Mouse (Mus musculus): ENCODE data around the gene Col11a2. TPM values are rescaled to one million over a fixed set of nuclear protein-coding genes. Genes with fewer than 3 reads are reported as not detected.
A peak's percentile ranks its signal among the peaks of the same experiment; 100 is the strongest.

The Col11a2 gene
- total RNA-seq, 2 experiments from 2014 or later = 11.3 to 15.2 TPM

DNA sequence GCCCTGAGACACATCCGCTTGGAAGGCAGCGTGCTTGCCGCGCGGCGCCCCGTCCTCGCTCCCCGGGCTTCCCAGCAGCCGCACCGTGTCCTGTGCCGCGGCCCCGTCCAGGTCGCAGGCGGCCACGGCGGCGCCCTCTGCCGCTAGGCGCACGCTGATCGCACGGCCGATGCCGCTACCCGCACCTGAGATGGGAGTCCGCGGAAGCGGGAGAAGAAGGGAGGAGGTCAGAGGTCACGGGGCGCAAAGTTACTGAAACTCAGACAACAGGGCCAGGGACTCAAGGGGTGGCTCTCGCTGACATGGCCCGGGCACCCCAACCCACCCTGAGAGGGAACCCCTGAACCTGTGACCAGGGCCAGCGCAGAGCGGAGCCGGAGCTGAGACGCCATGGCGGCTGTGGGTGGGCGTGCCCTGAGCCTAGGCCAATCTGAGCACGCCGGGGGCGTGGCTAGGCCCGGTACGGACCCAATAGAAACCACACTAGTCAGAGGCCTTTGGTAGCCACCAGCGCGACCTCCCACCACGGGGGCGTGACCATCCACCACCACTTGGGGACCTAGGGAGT, 11.5 kb upstream of the Col11a2 start, which contains the start of gene H2-Ke6:
Gene H2-Ke6, minus strand, starts transcription at position 405 of the 568 bp plus-strand sequence.
- peak; percentile 6 for TF ChIP-seq CTCF (IDR thresholded peaks at IDR 0.05)

DNA sequence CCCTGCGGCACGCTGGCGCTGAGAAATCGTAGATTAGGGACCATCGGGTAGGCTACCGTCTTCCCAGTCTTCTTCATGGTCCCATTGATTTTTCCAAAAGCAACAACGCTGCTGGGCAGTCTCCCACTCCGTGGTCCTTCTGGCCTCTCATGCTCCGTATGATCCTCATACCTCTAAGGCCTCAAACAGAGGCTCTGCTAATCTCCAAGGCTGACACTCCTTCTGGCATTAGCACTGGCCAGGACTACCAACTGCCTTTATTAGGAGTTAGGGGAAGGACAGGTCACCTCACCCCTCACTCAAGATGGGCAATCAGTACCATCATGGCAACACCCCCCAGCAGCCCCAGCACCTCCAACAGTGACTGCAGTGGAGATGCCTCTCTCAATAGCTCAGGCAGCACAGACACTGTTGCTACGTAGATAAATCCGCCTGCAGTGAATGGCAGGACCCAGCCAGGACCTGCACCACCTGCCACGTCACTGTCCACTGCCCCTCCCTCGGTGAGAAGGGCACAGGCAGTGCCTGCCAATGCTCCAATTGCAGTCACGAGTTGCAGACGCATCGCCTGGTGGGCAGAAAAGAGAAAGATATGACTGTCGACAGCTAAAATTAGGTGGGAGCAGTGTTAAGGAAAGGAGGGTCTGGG, 10.6 kb upstream of the Col11a2 start:
- H3K4me3 ChIP-seq = no peak overlapping the region
- intact Hi-C loops (cut with DNase I) = no loop called here
- DNase-seq (ENCODE audit: extremely low spot score in 1 of 2, low spot score in 2 of 2) = no peak
- H3K27ac ChIP-seq = no peak overlapping the region
- TF ChIP-seq CTCF (IDR thresholded peaks at IDR 0.05) = no peak

More for the DNA sequence above, 11.5 kb upstream of the Col11a2 start, which contains the start of gene H2-Ke6:
- peak within 1 kb of the TSS; percentile 76 for H3K27ac ChIP-seq
- intact Hi-C loops (cut with DNase I) = no loop called here
- DNase-seq (ENCODE audit: extremely low spot score in 1 of 2, low spot score in 2 of 2) = peak; percentile 87 to 91
- peak within 1 kb of the TSS; percentile 73 for H3K4me3 ChIP-seq

DNA sequence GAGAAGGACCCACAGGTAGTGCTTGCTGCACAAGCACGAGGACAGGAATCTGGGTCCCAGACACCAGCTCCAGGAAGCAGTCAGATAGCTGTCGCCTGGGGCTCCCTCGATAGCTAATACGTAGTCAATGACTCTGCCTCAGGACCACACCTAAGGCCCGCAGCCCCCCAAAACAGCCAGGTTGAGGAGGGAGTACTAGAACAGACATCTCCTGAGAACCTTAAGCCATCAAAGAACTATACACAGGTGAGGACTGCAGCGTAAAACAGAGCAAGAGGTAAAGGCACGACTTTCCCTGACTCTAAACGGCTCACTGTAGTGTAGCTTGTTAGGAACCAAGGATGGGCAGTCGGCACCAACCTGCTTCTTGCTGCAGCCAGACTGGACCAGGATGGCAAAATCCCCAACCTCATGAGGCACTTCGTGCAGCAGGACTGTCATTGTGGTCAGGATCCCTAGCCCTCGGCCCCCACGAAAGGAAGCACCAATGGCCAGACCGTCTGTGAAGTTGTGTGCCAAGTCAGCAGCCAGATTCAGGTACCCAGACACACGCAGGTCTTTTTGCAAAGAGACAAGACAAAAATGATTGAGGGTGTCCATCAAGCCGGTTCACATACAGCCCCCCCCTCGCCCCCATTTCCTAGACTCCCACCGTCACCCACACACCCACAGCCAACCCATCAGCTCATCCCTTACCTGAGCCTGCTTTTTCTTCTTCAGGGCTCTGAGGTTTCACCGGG, 9.9 kb upstream of the Col11a2 start:
- H3K27ac ChIP-seq = no peak overlapping the region
- intact Hi-C loops (cut with DNase I) = no loop called here

DNA sequence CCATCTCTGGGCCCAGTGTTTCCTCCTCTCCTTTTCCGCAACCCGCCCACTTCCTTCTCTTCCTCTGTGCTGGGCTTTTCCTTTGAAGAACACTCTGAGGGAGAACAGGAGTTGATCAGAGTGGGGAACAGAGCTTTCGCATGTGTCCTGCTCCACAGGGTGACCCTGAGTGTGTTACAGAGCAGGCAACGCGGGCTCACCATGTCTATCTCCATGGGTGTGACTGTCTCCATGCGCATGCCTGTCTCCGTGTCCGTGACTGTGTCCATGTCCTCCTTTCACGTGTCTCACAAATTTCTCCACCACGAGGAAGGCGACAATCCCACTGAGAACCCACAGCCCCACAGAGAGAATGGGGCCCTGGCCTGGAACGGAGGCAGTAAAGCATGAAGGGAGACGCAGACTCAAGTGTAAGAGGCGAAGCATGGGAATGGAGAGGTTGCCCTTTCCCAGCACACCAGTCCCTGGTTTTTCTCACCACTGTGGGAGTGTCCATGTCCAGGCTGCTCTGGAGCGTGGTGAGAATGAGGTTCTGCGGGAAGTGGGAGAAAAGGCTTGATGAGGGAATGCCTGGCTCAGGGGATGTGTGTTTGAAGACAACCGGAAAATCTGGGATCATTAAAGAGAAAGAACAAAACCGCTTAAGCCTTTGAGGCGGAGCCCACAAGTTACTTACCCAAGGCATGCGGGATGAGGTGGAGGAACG, 9.2 kb upstream of the Col11a2 start:
- intact Hi-C loops (cut with DNase I) = loop anchor here (5.0 kb wide), 1 partner anchor 562 kb away; the partner anchor contains the start of gene Pbx2
- Histone ChIP-seq H3K4me3 (peak overlapping the region; percentile 82), H3K27ac (no peak overlapping the region)
- no peak for DNase-seq (ENCODE audit: extremely low spot score in 1 of 2, low spot score in 2 of 2)
- no peak for TF ChIP-seq CTCF (IDR thresholded peaks at IDR 0.05)

More for the DNA sequence above, 9.9 kb upstream of the Col11a2 start:
- H3K4me3 ChIP-seq = no peak overlapping the region
- DNase-seq (ENCODE audit: extremely low spot score in 1 of 2, low spot score in 2 of 2) = no peak
- TF ChIP-seq CTCF (IDR thresholded peaks at IDR 0.05) = no peak

DNA sequence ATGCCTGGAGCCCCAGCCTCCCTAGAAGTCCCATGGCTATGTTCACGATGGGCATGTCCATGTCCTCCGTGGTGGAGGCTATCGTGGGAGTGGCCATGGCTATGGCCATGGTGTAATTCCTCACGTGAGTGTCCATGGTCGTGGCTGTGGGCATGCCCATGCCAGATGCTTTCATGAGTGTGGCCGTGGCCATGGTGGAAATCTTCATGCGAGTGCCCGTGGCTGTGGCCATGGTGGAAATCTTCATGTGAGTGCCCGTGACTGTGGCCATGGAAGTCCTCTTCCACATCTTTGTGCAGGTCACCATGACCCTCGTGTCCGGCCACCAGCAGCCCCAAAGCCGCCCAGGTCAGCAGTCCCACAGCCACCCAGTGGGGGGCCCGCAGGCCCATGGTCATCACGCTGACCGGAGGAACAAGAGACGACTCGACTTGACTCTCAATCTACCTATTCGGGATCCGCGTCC, 8.3 kb upstream of the Col11a2 start:
- Histone ChIP-seq H3K4me3 (peak overlapping the region; percentile 82), H3K27ac (peak overlapping the region; percentile 98)
- no peak for DNase-seq (ENCODE audit: extremely low spot score in 1 of 2, low spot score in 2 of 2)
- no peak; the same call in none of the 2 replicates for TF ChIP-seq CTCF (IDR thresholded peaks at IDR 0.05)
- intact Hi-C loops (cut with DNase I) = loop anchor here (5.0 kb wide), 1 partner anchor 561 kb away; the partner anchor contains the start of gene Pbx2

DNA sequence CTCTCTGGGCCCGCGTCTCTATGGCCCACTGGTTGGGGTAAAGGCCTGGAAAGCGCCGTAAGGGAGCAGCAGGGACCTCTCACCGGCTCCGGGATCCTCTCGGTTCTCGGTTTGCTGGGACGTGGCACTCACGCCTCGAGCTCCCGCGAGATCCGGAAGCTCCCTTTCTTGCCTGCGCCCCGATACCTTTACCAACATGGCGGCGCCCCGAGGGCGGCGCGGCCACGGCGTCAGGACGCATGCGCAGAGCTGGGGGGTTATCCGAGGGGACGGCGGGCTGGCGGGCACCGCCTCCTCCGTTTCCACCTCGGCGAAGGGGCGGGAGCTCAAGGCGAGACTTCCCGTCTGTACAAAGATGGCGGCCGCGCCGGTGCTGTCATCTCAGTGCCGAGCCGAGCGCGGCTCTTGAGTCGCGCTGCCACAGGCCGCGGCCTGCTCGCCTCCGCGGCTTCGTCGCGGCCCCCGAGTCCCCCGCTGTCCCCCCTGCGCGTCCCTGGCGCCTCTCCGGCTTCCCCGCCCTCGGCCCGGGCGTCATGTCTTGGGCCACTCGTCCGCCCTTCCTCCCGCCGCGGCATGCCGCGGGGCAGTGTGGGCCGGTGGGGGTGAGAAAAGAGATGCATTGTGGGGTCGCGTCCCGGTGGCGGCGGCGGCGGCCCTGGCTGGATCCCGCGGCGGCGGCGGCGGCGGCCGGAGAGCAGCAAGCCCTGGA, 7.6 kb upstream of the Col11a2 start, which contains the start of the genes Slc39a7 and Rxrb:
Gene Slc39a7, minus strand, starts transcription at position 218 of the 709 bp plus-strand sequence.
Gene Rxrb, plus strand, starts transcription at position 348 of the 709 bp plus-strand sequence.
- Histone ChIP-seq H3K4me3 (peak within 1 kb of the TSS; percentile 82), H3K27ac (peak within 1 kb of the TSS; percentile 98)
- peak; percentile 98 to 99 for DNase-seq (ENCODE audit: extremely low spot score in 1 of 2, low spot score in 2 of 2)
- intact Hi-C loops (cut with DNase I) = loop anchor here (2.0 to 5.0 kb wide), 3 partner anchors 45 to 561 kb away; partner anchors contain the start of genes H2-DMa and Pbx2
- no peak; the same call in 1 of the 2 replicates for TF ChIP-seq CTCF (IDR thresholded peaks at IDR 0.05)

DNA sequence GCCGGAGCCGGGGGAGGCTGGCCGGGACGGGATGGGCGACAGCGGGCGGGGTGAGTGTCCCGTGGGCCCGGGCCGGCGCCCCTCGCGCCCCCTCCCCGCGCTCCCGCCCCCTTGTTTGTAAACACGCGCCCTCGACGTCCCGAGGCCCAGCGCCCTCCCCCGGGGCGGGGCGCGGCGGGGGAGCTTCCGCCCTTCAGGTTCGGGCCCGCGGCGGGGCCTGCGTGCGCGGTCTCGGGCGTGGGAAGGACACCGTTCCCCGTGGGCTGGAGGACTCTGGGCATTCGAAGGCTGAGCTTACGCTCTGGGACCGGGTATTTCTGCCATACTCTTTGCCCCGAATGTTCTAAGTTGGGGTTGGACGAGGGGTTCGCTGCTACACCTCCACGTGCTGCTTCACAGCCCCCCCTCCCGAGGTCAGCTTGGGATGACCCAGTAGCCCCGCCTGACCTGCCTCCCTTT, 7.0 kb upstream of the Col11a2 start:
- TF ChIP-seq CTCF (IDR thresholded peaks at IDR 0.05) = no peak
- H3K27ac ChIP-seq = peak overlapping the region; percentile 98
- intact Hi-C loops (cut with DNase I) = loop anchor here (2.0 to 5.0 kb wide), 3 partner anchors 45 to 560 kb away; partner anchors contain the start of genes H2-DMa and Pbx2
- peak in 1 of 2 experiments; percentile 67 for DNase-seq (ENCODE audit: extremely low spot score in 1 of 2, low spot score in 2 of 2)
- H3K4me3 ChIP-seq = peak overlapping the region; percentile 82

DNA sequence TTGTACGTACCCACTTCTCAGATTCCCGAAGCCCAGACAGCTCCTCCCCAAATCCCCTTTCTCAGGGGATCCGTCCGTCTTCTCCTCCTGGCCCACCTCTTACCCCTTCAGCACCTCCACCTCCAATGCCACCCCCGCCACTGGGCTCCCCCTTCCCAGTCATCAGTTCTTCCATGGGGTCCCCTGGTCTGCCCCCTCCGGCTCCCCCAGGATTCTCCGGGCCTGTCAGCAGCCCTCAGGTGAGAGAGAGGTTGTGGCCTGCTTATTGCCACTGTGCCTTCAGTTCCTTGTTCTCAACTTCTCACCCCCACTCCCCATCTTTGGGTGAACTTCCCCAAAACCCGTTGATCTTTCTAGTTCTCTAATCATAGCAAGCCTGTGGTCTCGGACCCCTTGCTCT, 6.4 kb upstream of the Col11a2 start:
- peak overlapping the region; percentile 98; the same call in 1 of the 2 replicates for H3K27ac ChIP-seq
- intact Hi-C loops (cut with DNase I) = loop anchor here (2.0 to 5.0 kb wide), 3 partner anchors 44 to 559 kb away; partner anchors contain the start of genes H2-DMa and Pbx2
- no peak for TF ChIP-seq CTCF (IDR thresholded peaks at IDR 0.05)
- peak overlapping the region; percentile 82 for H3K4me3 ChIP-seq
- no peak for DNase-seq (ENCODE audit: extremely low spot score in 1 of 2, low spot score in 2 of 2)

DNA sequence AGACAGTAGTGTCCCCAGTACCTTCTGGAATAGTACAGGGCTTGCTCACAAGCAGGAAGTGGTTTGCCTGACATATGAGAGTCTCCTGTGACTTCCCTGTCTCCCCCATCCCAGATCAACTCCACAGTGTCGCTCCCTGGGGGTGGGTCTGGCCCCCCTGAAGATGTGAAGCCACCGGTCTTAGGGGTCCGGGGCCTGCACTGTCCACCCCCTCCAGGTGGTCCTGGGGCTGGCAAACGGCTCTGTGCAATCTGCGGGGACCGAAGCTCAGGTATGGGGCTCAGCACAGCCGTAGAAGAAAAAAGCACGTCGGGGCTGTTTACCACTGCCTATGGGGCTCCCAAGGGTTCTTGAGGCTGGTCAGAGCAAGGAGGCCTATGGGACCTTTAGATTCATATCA, 5.8 kb upstream of the Col11a2 start:
- no peak for TF ChIP-seq CTCF (IDR thresholded peaks at IDR 0.05)
- H3K27ac ChIP-seq = no peak overlapping the region; the same call in 1 of the 2 replicates

DNA sequence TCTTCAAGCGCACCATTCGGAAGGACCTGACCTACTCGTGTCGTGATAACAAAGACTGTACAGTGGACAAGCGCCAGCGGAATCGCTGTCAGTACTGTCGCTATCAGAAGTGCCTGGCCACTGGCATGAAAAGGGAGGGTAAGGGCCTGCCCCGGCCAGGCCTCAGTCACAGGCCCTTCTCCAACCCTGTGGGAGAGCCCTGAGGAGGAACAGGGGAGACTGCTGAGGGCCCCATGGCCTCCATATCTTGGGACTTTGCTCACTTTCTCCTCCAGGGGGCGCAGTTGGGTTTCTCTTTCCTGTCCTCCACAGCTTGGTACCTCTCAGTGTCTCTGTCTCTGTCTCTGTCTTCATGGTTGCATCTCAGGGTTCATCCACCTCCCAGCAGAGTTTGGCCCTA, 5.2 kb upstream of the Col11a2 start:
- peak in 1 of 2 experiments; percentile 67 for DNase-seq (ENCODE audit: extremely low spot score in 1 of 2, low spot score in 2 of 2)
- no peak overlapping the region for H3K27ac ChIP-seq
- intact Hi-C loops (cut with DNase I) = loop anchor here (5.0 kb wide), 1 partner anchor 558 kb away; the partner anchor contains the start of gene Pbx2
- TF ChIP-seq CTCF (IDR thresholded peaks at IDR 0.05) = peak; percentile 77
- no peak overlapping the region for H3K4me3 ChIP-seq

More for the DNA sequence above, 5.8 kb upstream of the Col11a2 start:
- no peak for DNase-seq (ENCODE audit: extremely low spot score in 1 of 2, low spot score in 2 of 2)
- H3K4me3 ChIP-seq = no peak overlapping the region
- intact Hi-C loops (cut with DNase I) = loop anchor here (2.0 to 5.0 kb wide), 3 partner anchors 43 to 559 kb away; partner anchors contain the start of genes H2-DMa and Pbx2
